Mouse (Mus musculus) myocyte (in vitro differentiated cells): Measurements from ENCODE around the gene Lrrc8a.

Experiments
- E2F4 ChIP-seq: IDR thresholded peaks from one replicate; pipeline ENCODE4 v1.6.1; 2011; ENCODE audit warnings: mild to moderate bottlenecking, control low read depth, moderate library complexity; ENCODE audit not compliant: insufficient read depth
- MAX ChIP-seq: IDR thresholded peaks from one replicate; pipeline ENCODE4 v1.6.1; 2011; ENCODE audit warnings: low read depth, mild to moderate bottlenecking, control low read depth
- MYOD1 ChIP-seq, 3 experiments: IDR thresholded peaks; one replicate each; pipeline ENCODE4 v1.6.1; 2011; ENCODE audit warnings: control low read depth in 2 of 3, low read depth in 2 of 3, mild to moderate bottlenecking in 2 of 3, moderate library complexity in 1 of 3; ENCODE audit not compliant: insufficient read length in 2 of 3, control insufficient read depth in 1 of 3
- POLR2A ChIP-seq: IDR thresholded peaks from one replicate; pipeline ENCODE4 v1.6.1; 2011; ENCODE audit warnings: low read depth, mild to moderate bottlenecking, control low read depth, moderate library complexity; ENCODE audit not compliant: insufficient read length
- TCF12 ChIP-seq: IDR thresholded peaks from one replicate; pipeline ENCODE4 v1.6.1; 2011; ENCODE audit warnings: mild to moderate bottlenecking, control low read depth; ENCODE audit not compliant: poor library complexity, insufficient read depth, severe bottlenecking
- TCF3 ChIP-seq: IDR thresholded peaks from one replicate; pipeline ENCODE4 v1.6.1; 2011; ENCODE audit warnings: low read depth, control low read depth; ENCODE audit not compliant: insufficient read length
- USF1 ChIP-seq: IDR thresholded peaks from one replicate; pipeline ENCODE4 v1.6.1; 2011; ENCODE audit warnings: low read depth, mild to moderate bottlenecking, control low read depth, moderate library complexity

DNA sequence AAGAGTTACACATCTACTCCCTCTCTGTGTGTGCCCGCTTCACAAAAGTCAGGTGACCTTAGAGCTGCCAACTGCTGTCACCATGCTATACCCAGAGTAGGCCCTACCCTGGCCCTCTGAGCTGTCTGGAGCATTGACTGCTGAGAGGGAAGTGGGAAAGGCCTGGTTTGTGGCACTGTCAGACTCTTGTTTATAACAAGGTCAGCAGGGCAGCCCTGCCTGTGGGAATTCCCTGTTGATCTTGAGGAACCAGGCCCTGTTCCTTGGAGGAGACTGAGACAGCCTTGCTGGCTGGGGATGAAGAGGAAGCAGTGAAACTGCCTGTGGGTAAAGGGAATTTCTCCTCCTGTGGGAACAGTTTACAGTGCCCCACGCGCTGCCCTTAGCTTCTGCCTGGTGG, 22.8 kb upstream of the Lrrc8a start:
- no peak for TF ChIP-seq E2F4
- TF ChIP-seq MAX: no peak
- no peak for TF ChIP-seq USF1
- no peak for TF ChIP-seq POLR2A
- TF ChIP-seq TCF12: no peak
- TF ChIP-seq MYOD1 (IDR thresholded peaks at IDR 0.05; ENCODE audit: control insufficient read depth in 1 of 3, insufficient read length in 2 of 3, low read depth in 2 of 3): no peak
- TF ChIP-seq TCF3: no peak
